In genomic region chr3:88664095-88664494, GRCm38 (mm10) we compare ENCODE assay signal across 21 mouse cellular contexts. TPM values are rescaled to one million over a fixed set of nuclear protein-coding genes. Genes with fewer than 3 reads are reported as not detected.
A peak's percentile ranks its signal among the peaks of the same experiment; 100 is the strongest.
DNase-seq lines count a peak whose midpoint lies in the region; ATAC-seq and TF ChIP-seq lines count a peak whose summit lies in the region.
"Had no signal": no experiment of that assay in that cellular context is flagged by ENCODE, and none has a peak within 500 bp of the region (broad histone marks: within the 10 kb centered on the region; RNA-seq: fewer than 3 reads in every experiment).

No protein-coding gene starts in this region.

- TF ChIP-seq CTCF in layer of hippocampus, adult 2 months (conservative IDR thresholded peaks at IDR 0.05), result peak; percentile 27; the same call in 1 of the 2 replicates

- no peak overlapping the region for H3K9ac ChIP-seq in hindbrain, embryonic 14.5 days
- H3K9ac ChIP-seq: forebrain, embryonic 15.5 days; heart, embryonic 15.5 days; hindbrain, embryonic 15.5 days; kidney, embryonic 15.5 days; lung, embryonic 15.5 days; midbrain, embryonic 15.5 days; neural tube, embryonic 13.5 days had no signal

- WGBS in hindbrain, embryonic 14.5 days, result 89% methylated on average over 4 of the region's 4 CpGs

- H3K4me1 ChIP-seq in hindbrain, embryonic 14.5 days (replicated peaks; ENCODE audit: control insufficient read depth, insufficient read depth, low read length), result no peaks in the 10 kb centered on the region
- H3K4me1 ChIP-seq: forebrain, embryonic 15.5 days; hindbrain, embryonic 15.5 days; kidney, embryonic 15.5 days; lung, embryonic 15.5 days; midbrain, embryonic 15.5 days; neural tube, embryonic 13.5 days had no signal

- H3K27ac ChIP-seq in layer of hippocampus, adult 2 months, result no peak overlapping the region
- H3K27ac ChIP-seq in hindbrain, embryonic 14.5 days, result no peak overlapping the region
- H3K27ac ChIP-seq: forebrain, embryonic 15.5 days; heart, embryonic 15.5 days; hindbrain, embryonic 15.5 days; kidney, embryonic 15.5 days; lung, embryonic 15.5 days; midbrain, embryonic 15.5 days; neural tube, embryonic 13.5 days had no signal

- ATAC-seq in granulocyte monocyte progenitor cell, adult 5-6 weeks (replicated peaks; ENCODE audit: poor library complexity, severe bottlenecking), result peak; percentile 79
- no peak for ATAC-seq in hindbrain, embryonic 14.5 days (ENCODE audit: low FRiP score)
- ATAC-seq: forebrain, embryonic 15.5 days; midbrain, embryonic 15.5 days had no signal

- no peaks in the 10 kb centered on the region for H3K9me3 ChIP-seq in hindbrain, embryonic 14.5 days (ENCODE audit: control insufficient read depth, low read length)
- H3K9me3 ChIP-seq: forebrain, embryonic 15.5 days; heart, embryonic 15.5 days; hindbrain, embryonic 15.5 days; kidney, embryonic 15.5 days; lung, embryonic 15.5 days; midbrain, embryonic 15.5 days; neural tube, embryonic 13.5 days had no signal

- no peak overlapping the region for H3K4me3 ChIP-seq in layer of hippocampus, adult 2 months
- H3K4me3 ChIP-seq in hindbrain, embryonic 14.5 days (replicated peaks; ENCODE audit: low read length), result no peak overlapping the region
- H3K4me3 ChIP-seq: forebrain, embryonic 15.5 days; heart, embryonic 15.5 days; hindbrain, embryonic 15.5 days; kidney, embryonic 15.5 days; lung, embryonic 15.5 days; midbrain, embryonic 15.5 days; neural tube, embryonic 13.5 days had no signal

- H3K27me3 ChIP-seq in hindbrain, embryonic 14.5 days (ENCODE audit: control insufficient read depth, insufficient read depth, low read length), result no peaks in the 10 kb centered on the region
- H3K27me3 ChIP-seq: forebrain, embryonic 15.5 days; heart, embryonic 15.5 days; hindbrain, embryonic 15.5 days; kidney, embryonic 15.5 days; lung, embryonic 15.5 days; midbrain, embryonic 15.5 days; neural tube, embryonic 13.5 days had no signal

- H3K4me2 ChIP-seq in hindbrain, embryonic 14.5 days (replicated peaks), result no peak overlapping the region
- H3K4me2 ChIP-seq: forebrain, embryonic 15.5 days; heart, embryonic 15.5 days; hindbrain, embryonic 15.5 days; kidney, embryonic 15.5 days; lung, embryonic 15.5 days; midbrain, embryonic 15.5 days; neural tube, embryonic 13.5 days had no signal

- DNase-seq in layer of hippocampus, adult 2 months (ENCODE audit: low spot score in 2 of 2), result no peak
- no peak for DNase-seq in layer of hippocampus, adult 18-20 months (ENCODE audit: low spot score in 2 of 2)
- DNase-seq in CD4-positive, CD25-positive, alpha-beta regulatory T cell, adult 2 months (ENCODE audit: low read depth, low spot score), result peak; percentile 45
- peak; percentile 52 for DNase-seq in naive thymus-derived CD4-positive, alpha-beta T cell, adult 2 months (ENCODE audit: low read depth)
- DNase-seq in hindbrain, embryonic 14.5 days (ENCODE audit: low spot score), result no peak
- DNase-seq in layer of hippocampus, postnatal 25 days (ENCODE audit: extremely low spot score in 1 of 2, low spot score in 1 of 2), result no peak
- DNase-seq: adrenal gland, postnatal 10 days; cerebellum, postnatal 14 days; gastrocnemius, postnatal 10 days; retina, postnatal 1 day had no signal

- H3K36me3 ChIP-seq in hindbrain, embryonic 14.5 days (replicated peaks; ENCODE audit: control insufficient read depth, insufficient read depth), result no peaks in the 10 kb centered on the region
- H3K36me3 ChIP-seq: forebrain, embryonic 15.5 days; heart, embryonic 15.5 days; hindbrain, embryonic 15.5 days; kidney, embryonic 15.5 days; lung, embryonic 15.5 days; midbrain, embryonic 15.5 days; neural tube, embryonic 13.5 days had no signal

RNA-seq across cellular contexts. Expression of gene Rxfp4, which starts 11.2 kb away (rescaled TPM):
- total RNA-seq in layer of hippocampus, adult 2 months (2021), result not detected
- total RNA-seq in layer of hippocampus, adult 18-20 months (2021), result not detected
- not detected in 2 replicates for total RNA-seq in granulocyte monocyte progenitor cell, adult 5-6 weeks (2014; fragmentation: Nextera tagmentation)
- total RNA-seq in granulocyte monocyte progenitor cell, adult 5-6 weeks (2017), result not detected in 2 replicates
- polyA plus RNA-seq in hindbrain, embryonic 14.5 days (2014; fragmentation: Nextera tagmentation; extraction: Ambion mirVana), result not detected in 2 replicates
- total RNA-seq in layer of hippocampus, postnatal 25 days (2021), result not detected
- total RNA-seq: adrenal gland, postnatal 10 days; gastrocnemius, postnatal 10 days; layer of hippocampus, adult 8-10 months; left cerebral cortex, postnatal 10 days; liver, adult 2 months had no signal
- polyA plus RNA-seq: forebrain, embryonic 15.5 days; heart, embryonic 15.5 days; hindbrain, embryonic 15.5 days; kidney, embryonic 15.5 days; liver, adult 2 months; lung, embryonic 15.5 days; midbrain, embryonic 15.5 days; neural tube, embryonic 13.5 days had no signal

RNA-seq across cellular contexts. Expression of gene Khdc4, which starts 21.5 kb away (rescaled TPM):
- total RNA-seq in layer of hippocampus, adult 2 months (2021), result 10 to 100 TPM; 55.1 to 55.5 TPM
- total RNA-seq in layer of hippocampus, adult 18-20 months (2021), result 10 to 100 TPM; 49.3 to 59.6 TPM
- 57.4 and 68.2 TPM in 2 replicates for total RNA-seq in granulocyte monocyte progenitor cell, adult 5-6 weeks (2014; fragmentation: Nextera tagmentation)
- 35.4 and 49.3 TPM in 2 replicates for total RNA-seq in granulocyte monocyte progenitor cell, adult 5-6 weeks (2017)
- 79.3 and 86.7 TPM in 2 replicates for polyA plus RNA-seq in hindbrain, embryonic 14.5 days (2014; fragmentation: Nextera tagmentation; extraction: Ambion mirVana)
- 10 to 100 TPM; 46.3 to 53.9 TPM for total RNA-seq in layer of hippocampus, postnatal 25 days (2021)

RNA-seq across cellular contexts. Expression of gene Rit1, which starts 52.5 kb away (rescaled TPM):
- 10 to 100 TPM; 40.8 to 44.2 TPM for total RNA-seq in layer of hippocampus, adult 2 months (2021)
- 10 to 100 TPM; 37.7 to 43.0 TPM for total RNA-seq in layer of hippocampus, adult 18-20 months (2021)
- 17.5 and 20.5 TPM in 2 replicates for total RNA-seq in granulocyte monocyte progenitor cell, adult 5-6 weeks (2014; fragmentation: Nextera tagmentation)
- total RNA-seq in granulocyte monocyte progenitor cell, adult 5-6 weeks (2017), result 20.0 and 26.5 TPM in 2 replicates
- 66.4 and 66.6 TPM in 2 replicates for polyA plus RNA-seq in hindbrain, embryonic 14.5 days (2014; fragmentation: Nextera tagmentation; extraction: Ambion mirVana)
- 10 to 100 TPM; 45.3 to 46.9 TPM for total RNA-seq in layer of hippocampus, postnatal 25 days (2021)

RNA-seq across cellular contexts. Expression of gene Arhgef2, which starts 58.3 kb away (rescaled TPM):
- 100 to 1,000 TPM; 268 to 283 TPM for total RNA-seq in layer of hippocampus, adult 2 months (2021)
- total RNA-seq in layer of hippocampus, adult 18-20 months (2021), result 100 to 1,000 TPM; 237 to 255 TPM
- total RNA-seq in granulocyte monocyte progenitor cell, adult 5-6 weeks (2014; fragmentation: Nextera tagmentation), result 125 and 137 TPM in 2 replicates
- 59.1 and 73.5 TPM in 2 replicates for total RNA-seq in granulocyte monocyte progenitor cell, adult 5-6 weeks (2017)
- 96.0 and 115 TPM in 2 replicates for polyA plus RNA-seq in hindbrain, embryonic 14.5 days (2014; fragmentation: Nextera tagmentation; extraction: Ambion mirVana)
- 100 to 1,000 TPM; 232 to 289 TPM for total RNA-seq in layer of hippocampus, postnatal 25 days (2021)

Comparison
In these comparisons a context has a peak if more than half of its experiments do, and no peak if none do; other contexts are left out.
1. DNase-seq: peak in CD4-positive, CD25-positive, alpha-beta regulatory T cell, adult 2 months (single experiment) and naive thymus-derived CD4-positive, alpha-beta T cell, adult 2 months (single experiment); none in layer of hippocampus, adult 2 months (0 of 2), layer of hippocampus, adult 18-20 months (0 of 2), hindbrain, embryonic 14.5 days (single experiment) and layer of hippocampus, postnatal 25 days (0 of 2).